Mouse (Mus musculus): Measurements from ENCODE around the gene Smim11.

Gene Smim11

GRCm38 (mm10) chr16:92319353-92320109 lies 18.4 kb downstream of the Smim11 start:
- DNase-seq (ENCODE audit: low read depth), result peak; percentile 22

GRCm38 (mm10) chr16:92320361-92320760 lies 19.3 kb downstream of the Smim11 start:
- DNase-seq (ENCODE audit: low read depth), result no peak

GRCm38 (mm10) chr16:92321341-92321740 lies 20.3 kb downstream of the Smim11 start, which contains the start of gene Fam243:
Gene Fam243, minus strand, starts transcription at chr16:92321441.
- DNase-seq (ENCODE audit: low read depth), result no peak

- DNase-seq (ENCODE audit: low read depth), result peak; percentile 14
Measured at GRCm38 (mm10) chr16:92324309-92325061, 23.4 kb downstream of the Smim11 start.

- no peak for DNase-seq (ENCODE audit: low read depth)
Measured at GRCm38 (mm10) chr16:92325062-92325406, 23.9 kb downstream of the Smim11 start.

- DNase-seq (ENCODE audit: low read depth), result no peak
Measured at GRCm38 (mm10) chr16:92327911-92328310, 26.8 kb downstream of the Smim11 start.

- no peak for DNase-seq (ENCODE audit: low read depth)
Measured at GRCm38 (mm10) chr16:92330966-92331365, 29.9 kb downstream of the Smim11 start.

GRCm38 (mm10) chr16:92334600-92334999 lies 33.5 kb downstream of the Smim11 start:
- DNase-seq (ENCODE audit: low read depth), result peak; percentile 38

GRCm38 (mm10) chr16:92336280-92336679 lies 35.2 kb downstream of the Smim11 start:
- DNase-seq (ENCODE audit: low read depth), result peak; percentile 78

GRCm38 (mm10) chr16:92340612-92341511 lies 39.8 kb downstream of the Smim11 start:
- peak; percentile 82 for DNase-seq (ENCODE audit: low read depth)

GRCm38 (mm10) chr16:92345177-92345576 lies 44.1 kb downstream of the Smim11 start:
- DNase-seq (ENCODE audit: low read depth), result no peak

GRCm38 (mm10) chr16:92346297-92346916 lies 45.3 kb downstream of the Smim11 start:
- no peak for DNase-seq (ENCODE audit: low read depth)

- peak; percentile 8 for DNase-seq (ENCODE audit: low read depth)
Measured at GRCm38 (mm10) chr16:92348941-92349340, 47.9 kb downstream of the Smim11 start.

GRCm38 (mm10) chr16:92353295-92353694 lies 52.2 kb downstream of the Smim11 start:
- DNase-seq (ENCODE audit: low read depth), result peak; percentile 32

GRCm38 (mm10) chr16:92353897-92354296 lies 52.8 kb downstream of the Smim11 start:
- DNase-seq (ENCODE audit: low read depth), result peak; percentile 3

- no peak for DNase-seq (ENCODE audit: low read depth)
Measured at GRCm38 (mm10) chr16:92355366-92355765, 54.3 kb downstream of the Smim11 start.

GRCm38 (mm10) chr16:92355982-92356381 lies 54.9 kb downstream of the Smim11 start:
- no peak for DNase-seq (ENCODE audit: low read depth)

- DNase-seq (ENCODE audit: low read depth), result no peak
Measured at GRCm38 (mm10) chr16:92357023-92357422, 55.9 kb downstream of the Smim11 start.

- DNase-seq (ENCODE audit: low read depth), result no peak
Measured at GRCm38 (mm10) chr16:92357566-92357965, 56.5 kb downstream of the Smim11 start.

GRCm38 (mm10) chr16:92358734-92359133 lies 57.6 kb downstream of the Smim11 start:
- no peak for DNase-seq (ENCODE audit: low read depth)

GRCm38 (mm10) chr16:92359229-92359628 lies 58.1 kb downstream of the Smim11 start, which contains the start of gene Kcne1:
Gene Kcne1, minus strand, starts transcription at chr16:92359468.
- DNase-seq (ENCODE audit: low read depth), result no peak

GRCm38 (mm10) chr16:92360711-92361110 lies 59.6 kb downstream of the Smim11 start:
- DNase-seq (ENCODE audit: low read depth), result no peak

Data from NIH3T3 (cell line).